Mouse (Mus musculus): ENCODE data around the gene Matn4.

Gene Matn4

DNA sequence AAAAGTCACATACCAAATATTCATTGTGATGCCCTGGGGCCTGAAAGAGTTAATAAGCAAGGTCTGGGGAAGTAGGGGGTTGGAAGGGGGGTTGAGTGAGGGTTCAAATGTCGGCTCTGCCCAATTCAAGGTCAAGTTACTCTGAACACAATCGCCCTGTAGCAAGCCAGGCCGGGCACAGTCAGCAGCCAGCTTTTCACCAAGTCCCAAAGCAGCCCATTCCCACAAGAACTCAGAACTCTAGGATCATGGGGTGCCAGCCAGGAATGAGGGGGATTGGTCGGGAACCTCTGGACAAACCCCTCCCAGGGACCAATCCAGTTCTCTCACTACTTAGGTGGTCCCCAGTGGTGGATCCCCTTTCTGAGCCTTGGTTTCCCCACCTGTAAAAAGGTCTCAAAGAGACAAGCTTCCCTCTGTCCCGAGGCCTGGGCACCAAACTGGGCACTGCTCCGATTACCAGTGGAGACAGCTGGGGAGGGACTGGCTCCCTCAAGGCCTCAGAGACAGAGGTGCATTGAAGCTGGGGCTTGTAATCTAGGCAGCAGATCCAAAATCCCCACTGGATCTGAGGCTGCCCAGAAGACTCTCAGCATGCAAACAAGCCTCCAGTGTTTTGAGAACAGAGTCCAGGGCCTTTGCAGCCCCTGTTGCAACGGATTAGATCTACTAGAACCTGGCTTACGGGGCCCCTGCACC is 31.4 kb upstream of the Matn4 start:
- DNase-seq (ENCODE audit: low spot score): no peak

DNA sequence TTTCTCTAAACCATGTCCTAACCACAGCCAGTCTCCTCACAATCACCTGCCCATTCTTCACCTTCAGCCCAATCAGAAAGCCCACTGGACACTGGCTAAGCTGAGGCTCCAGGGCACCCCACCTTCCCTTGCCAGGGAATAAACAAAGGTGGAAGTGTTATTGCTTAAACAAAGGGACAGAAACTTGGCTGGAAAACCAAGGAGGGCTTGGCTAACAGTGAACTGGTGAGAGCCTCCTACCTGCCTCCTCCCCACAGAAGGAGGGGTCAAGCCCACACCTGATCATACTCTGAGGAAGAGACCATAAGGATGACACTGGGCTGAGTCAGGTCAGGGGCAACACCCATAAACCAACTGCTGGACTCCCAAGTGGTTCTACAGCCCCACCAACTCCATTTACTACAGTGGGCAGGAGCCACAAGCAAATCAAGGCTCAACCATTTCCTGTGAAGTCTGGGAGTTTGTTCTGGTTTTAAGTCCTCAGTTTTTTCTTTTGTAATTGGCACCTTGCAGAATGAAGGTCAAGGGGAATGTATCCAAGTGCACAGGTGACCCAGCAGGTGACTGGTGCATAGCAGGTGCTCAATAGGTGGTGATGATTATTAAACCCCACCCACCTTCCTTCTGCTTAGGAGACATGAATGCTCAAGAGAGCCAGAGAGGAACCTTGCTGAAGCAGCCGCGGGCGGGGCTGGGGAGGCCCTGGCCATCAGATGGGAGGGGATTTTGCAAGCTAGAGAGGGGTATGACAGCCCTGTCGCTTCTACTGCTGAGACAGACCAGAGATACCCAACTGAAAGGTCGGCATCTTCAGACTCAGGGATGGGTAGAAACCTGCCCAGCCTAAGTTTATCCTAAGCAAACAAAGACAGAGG is 30.5 kb upstream of the Matn4 start:
- DNase-seq (ENCODE audit: low spot score): no peak

DNA sequence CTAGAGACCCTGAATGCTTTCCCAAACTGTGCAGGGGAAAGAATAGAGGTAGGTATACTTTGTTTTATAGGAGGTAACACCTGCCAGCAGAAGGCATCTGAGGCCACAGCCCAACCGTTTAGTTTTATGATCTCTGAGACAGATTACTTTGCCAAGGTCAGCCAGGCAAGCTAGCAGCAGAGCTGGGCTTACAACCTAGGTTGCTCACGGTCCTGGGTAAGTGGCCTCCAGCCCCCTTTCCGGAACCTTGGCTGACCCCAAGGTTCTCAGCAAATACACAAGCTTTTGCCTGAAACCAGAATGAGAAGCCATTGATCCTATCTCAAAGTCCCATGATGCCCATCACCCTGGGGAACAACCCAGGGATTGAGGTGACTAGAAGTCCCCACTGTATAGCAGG is 29.7 kb upstream of the Matn4 start:
- no peak for DNase-seq (ENCODE audit: low spot score)

DNA sequence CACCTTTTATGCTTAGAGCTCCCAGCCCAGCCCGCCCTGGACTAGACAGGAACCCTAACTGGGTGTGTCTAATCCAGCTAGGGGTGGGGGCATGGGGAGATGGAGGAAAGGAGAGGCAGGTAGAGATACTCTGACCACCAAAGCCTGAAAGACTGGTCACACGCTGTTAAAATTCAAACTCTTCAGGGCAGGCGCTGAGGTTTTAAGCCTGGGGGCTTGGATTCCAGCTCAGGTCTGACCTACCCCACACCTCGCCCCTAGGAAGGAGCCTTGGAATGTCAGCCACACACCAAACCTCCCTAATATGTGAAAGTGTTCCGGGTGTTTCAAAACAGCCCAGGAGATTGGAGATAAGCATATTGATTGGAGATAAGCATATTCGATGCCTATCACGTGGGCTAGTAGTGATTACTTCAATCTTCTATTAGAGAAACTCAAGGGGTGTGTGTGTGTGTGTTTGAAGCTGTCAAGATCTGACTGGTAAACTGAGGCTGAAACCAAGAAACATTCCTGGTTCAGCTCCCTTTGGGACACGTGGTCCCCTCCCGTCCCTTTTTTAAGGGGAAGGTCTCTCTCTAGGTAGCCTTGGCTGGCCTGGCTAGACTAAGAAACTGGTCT is 28.4 kb upstream of the Matn4 start:
- DNase-seq (ENCODE audit: low spot score): no peak

DNA sequence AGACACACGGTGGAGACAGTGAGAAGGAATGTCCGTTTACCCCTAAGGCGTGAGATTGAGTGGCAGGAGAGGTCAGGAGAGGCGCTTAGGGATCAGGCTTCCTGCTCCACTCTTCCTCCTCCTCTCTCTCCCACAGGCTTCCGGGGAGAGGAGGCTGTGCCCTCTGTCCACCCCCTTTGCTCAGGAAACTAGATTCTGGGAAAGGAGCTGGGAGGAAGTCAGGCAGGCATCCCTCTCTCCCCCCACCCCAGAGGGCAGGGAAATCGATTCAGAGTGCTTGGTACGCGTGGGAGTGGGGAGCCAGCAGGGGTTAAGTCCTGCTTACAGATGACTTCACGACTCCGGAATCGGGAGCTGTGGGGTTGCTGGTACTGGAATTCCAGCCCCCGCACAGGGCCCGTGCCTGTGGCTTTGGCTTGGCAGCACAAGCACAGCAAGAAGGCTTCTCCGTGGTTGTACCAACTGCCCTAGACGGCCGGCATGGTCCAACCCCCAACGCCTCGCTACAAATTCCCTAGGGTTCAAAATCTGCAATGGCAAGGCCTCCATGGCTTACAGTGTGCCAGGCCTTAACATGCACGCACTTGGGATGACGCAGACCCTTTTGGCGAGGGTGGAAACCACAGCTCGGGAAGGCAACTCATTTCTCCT is 27.7 kb upstream of the Matn4 start:
- DNase-seq (ENCODE audit: low spot score): peak; percentile 60

DNA sequence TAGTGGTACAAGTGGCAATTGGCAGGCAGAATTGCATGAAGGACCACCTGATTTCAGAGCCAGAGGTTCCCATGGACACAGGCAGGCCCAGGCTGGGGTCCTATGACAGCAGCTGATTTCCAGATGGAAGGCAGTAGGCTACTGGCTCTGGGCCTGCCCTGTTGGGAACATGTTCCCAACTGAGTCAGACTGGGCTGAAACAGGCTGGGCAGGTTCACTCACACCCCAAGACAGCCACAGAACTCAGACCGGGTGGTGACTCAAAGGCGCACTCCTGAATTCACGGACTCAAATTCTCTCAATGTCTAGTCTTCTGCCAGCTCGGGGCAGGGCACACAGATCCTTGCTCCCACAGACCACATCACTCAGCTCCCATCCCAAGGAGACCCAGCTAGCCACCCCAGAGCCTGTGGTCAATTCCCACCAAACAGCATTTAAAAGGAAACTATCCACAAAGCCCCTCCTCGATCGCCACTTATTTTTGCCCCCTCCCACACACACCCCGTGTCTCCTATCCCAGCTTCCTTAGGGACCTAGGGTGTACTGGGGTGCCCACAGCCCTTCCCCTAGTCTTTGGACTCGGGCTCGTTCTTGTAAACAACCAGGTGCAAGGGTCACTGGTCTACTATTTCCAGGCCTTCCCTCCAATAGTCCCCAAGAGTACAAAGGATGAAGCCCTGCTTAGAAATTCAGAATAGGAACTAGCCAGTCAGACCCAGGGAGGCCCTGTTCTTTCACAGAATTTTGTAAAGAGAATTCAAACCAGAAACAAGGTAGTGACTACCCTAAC is 26.9 kb upstream of the Matn4 start:
- no peak for DNase-seq (ENCODE audit: low spot score)

DNA sequence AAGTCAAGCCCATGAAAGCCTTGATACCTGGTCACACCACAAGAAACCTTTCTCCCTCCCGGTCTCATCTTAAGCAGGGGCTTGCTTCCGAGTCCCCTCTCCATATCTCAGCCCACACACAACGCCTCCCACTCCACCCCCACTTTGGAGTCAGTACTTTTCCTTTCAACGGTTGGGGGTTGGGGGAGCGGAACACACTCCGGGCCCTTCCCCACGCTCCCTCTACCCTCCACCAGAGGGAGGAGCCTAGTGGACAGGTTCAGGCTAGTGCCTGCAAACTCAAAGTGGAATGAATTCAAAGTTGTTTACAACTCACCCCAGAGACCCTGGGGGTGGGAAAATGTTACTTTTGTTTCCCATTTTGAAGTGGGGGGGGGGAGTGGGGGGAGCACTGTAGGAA is 25.7 kb upstream of the Matn4 start:
- DNase-seq (ENCODE audit: low spot score): peak; percentile 44

DNA sequence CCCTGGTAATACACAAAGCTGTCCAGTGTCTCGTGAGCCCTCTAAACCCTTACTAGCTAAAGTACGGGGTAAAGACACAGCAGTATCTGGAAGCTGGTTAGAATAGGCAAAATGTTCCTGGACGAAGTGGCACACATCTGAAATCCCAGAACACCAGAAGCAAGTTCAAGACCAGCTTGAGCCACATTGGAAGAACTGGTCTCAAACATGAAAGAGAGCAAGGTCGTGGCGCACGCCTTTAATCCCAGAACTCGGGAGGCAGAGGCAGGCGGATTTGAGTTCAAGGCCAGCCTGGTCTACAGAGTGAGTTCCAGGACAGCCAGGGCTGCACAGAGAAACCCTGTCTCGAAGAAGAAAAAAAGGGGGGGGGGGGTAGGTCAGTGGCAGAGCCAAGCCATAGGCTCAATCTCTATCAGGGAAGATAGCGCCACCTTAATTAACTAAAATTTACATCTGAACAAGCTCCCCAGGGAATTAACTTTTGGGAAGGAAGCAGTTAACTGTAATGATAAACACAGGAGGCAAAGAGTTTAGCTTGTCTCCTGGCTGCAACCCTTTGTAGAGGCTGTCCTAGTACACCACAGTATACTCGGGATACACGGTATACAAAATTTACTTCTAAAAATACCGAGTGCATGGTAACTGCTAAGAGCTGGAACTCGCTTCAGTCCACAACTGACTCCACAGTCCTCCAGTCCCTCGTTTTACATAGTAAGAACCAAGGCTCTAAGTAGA is 25.1 kb upstream of the Matn4 start:
- no peak for DNase-seq (ENCODE audit: low spot score)

DNA sequence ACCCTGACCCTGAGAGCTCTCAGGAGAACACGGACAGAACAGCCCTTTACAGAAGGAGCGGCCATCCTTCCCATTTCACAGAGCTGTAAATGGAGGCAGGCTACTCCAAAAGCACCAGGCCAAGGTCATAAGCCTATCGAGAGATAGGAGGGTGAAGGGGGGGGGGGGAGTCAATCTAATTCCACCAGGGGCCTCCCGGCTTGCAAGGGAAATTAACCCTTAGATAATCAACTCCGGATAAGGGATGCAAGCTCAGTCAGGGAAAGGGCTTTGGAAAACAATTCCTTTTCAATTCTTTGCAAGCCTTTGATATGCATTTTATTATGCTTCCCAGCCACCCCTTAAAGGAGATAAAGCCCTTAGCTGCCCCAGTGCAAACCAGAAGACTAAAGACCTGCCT is 23.5 kb upstream of the Matn4 start:
- no peak for DNase-seq (ENCODE audit: low spot score)

DNA sequence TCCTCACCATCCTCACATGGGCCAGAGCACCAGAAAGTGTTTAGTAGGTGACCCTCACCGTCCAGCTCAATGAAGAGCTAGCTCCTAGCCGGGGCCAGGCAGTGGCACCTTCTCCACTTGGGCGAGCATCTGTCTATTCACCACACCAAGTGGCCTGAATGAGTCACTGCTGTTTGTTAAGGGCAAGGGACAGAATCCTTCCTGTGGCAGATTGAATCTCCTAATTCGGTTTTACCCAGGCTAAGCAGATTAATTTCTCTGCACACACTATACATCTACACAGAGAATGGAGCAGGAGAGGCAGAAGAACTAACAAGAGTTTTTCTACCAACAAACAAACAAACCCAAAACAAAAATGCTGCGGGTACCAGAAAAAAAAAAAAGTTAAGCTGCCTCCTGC is 22.0 kb upstream of the Matn4 start:
- DNase-seq (ENCODE audit: low spot score): no peak

DNA sequence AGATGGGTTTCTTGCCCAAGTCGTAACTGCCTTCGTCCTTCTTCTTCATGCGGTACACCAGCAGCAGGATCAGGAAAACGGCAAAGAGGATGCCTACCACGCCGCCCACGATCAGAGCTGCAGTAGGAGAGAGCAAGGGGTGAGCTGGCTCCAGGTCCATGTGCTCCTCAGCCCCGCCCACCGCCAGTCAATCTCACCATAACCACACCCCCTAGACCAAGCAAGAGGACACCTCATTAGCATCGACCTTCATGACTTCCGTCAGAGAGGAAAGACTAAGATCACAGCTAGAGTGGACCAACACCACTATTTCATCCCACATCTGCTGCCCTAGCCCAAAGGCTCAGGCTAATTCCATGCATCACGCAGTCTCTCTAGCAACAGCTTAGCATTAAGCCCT is 21.2 kb upstream of the Matn4 start:
- DNase-seq (ENCODE audit: low spot score): peak; percentile 62

DNA sequence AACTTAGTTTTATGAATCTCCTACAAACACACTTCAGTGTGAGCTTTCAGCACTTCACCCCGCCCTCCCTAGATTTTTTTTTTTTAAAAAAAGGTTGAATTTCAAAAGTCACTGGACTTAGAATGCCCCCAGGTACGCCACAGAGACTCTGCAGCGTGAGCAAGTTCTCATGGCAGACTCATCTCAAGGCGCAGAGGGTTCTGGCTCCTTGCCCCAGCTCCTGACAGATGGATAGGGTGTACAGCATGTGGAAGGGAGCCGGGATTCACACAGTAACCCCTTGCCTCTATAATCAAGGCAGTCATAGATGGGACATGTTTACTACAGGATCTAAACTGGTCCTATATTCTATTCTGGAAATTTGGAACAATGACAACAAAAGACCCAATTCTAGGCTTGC is 20.4 kb upstream of the Matn4 start:
- no peak for DNase-seq (ENCODE audit: low spot score)

DNA sequence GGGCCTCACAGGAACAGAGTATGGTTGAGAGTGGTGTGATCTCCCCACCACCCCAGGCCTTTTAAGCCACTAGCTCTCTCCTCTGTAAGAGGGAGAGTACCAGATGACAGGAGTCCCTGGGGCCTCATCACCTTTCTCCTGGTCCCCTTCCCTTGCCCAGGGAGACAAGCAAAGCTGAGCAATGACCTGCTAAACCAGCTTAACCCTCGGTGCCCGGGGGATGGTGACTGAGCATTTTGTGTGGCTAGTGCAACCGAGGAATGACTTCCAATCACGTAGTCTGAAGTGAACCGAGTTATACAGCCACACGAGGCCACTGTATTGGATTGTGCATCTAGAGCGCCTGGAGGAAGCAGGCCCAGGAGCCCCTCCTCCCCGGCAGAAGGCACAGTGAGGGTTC is 19.4 kb upstream of the Matn4 start:
- DNase-seq (ENCODE audit: low spot score): no peak

DNA sequence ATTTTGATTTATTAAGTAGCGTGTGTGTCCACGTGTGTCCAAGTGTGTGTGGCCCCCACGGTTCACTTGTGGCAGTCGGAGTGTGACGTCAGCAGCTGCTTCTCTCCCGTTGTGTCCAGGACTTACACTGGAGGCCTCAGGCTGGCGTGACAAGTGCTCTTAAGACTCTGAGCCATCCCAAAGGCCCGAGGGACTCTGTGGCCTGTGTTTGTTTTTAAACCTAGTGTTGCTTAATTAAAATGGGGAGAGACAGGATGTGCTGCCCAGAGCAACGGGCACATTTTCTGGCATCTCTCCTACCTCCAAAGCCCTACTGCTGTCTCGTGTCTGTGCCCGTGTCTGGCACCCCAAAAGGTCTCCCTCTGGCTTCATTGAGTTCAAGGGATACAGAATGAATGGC is 18.5 kb upstream of the Matn4 start:
- no peak for DNase-seq (ENCODE audit: low spot score)

DNA sequence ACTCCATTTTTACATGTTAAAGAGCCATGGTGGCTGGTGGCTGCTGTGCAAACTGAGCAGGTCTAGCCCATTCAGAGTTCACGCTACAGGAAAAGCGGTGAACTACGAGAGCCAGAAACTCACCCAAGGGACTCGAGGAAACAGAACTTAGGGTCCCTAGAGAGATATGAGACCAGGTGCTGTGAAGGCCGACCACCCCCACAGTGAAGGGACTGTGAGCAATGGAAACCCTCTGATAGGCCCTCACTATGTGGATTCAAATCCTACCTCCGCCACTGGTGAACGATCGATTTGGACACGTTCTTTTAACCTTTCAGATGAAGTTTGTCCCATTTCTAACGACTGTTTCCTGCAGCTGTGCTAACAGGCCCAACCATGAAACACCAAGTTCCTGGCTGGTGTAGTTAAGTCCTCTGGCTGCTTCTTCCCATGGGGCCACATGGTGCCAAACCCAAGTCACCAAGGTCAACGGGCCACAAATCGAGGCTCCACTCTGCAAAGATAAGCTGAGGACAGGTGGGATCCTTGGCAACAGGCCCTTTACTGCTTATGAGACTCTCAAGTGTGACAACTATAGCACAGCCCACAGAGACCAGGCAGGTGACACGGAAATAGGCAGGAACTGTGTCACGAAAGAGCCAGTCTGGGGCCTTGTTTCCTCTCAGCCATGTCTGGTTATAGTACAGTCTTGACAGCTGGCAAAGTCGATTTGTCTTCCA is 17.9 kb upstream of the Matn4 start:
- no peak for DNase-seq (ENCODE audit: low spot score)

DNA sequence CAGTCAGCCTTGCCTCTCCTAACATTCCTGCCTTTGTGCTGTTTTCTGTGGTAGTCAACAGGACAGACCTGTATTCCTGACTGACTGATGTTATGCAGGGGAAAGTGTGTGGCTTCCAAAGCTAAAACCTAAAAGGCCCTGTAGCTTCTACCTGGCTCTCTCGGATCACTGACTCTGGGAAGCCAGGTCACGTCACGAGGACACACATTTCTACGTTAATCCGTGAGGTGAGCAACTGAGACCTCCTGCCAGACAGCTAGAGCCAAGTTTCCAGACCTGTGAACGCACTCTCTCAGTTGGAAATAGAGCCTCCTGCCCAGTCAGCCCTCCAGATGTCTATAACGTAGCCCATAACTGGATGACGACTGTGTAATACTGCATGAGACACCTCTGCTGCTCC is 17.0 kb upstream of the Matn4 start:
- DNase-seq (ENCODE audit: low spot score): no peak

DNA sequence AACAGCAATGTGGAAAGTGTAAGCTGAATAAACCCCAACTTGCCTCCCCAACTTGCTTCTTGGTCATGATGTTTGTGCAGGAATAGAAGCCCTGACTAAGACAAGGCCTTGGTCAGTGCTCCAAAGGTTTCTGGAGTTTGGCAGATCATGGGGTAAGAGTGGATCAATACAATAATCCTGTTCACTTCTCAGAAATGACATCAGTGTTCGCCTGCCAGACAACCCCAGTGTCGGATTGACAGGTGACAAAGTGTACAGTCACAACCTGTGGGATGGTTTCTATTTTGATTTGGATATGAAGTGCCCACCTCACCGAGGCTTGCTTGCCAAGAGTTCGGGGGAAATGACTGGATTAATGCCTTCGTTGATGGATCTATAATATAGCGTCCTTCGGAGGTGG is 16.3 kb upstream of the Matn4 start:
- DNase-seq (ENCODE audit: low spot score): no peak

DNA sequence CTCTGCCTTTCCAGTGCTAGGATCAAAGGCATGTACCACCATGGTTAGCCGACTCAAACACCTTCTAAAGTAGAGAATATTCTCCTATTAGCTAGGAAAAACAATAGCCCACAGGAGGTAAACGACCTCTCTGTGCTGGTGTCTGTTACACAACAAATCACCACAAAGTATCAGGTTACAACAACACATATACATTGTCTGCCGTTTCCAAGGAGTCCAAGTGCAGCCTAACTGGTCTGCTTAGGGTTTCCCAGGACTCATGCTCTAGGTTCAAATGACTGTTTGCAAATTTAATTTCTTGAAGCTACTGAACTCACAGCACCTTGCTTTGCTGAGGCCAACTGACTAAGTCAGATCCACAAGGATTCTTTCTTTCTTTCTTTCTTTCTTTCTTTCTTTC is 14.5 kb upstream of the Matn4 start:
- DNase-seq (ENCODE audit: low spot score): peak; percentile 30

DNA sequence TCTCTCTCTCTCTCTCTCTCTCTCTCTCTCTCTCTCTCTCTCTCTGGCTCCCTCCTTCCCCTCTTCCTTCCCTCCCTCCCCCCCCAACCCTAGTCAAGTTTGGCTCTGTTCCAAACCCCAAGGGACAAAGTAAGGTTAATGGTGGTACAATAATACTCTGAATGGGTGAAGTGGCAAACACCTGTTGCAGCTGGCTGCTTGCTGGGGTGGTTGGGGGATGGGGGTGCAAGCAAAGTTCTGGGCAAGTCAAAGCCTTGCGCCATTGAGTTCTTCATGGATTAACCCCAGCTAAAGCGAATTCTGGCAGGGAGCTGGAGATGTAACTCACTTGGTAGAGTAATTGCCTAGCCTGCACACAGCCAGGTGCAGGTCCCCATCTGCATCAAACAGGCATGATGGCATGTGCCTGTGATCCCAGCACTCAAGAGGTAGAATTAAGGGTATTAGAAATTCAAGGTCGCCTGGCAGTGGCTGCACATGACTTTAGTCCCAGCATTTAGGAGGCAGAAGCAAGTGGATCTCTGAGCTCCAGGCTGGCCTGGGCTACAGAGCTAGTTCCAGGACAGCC is 13.4 kb upstream of the Matn4 start:
- DNase-seq (ENCODE audit: low spot score): no peak

DNA sequence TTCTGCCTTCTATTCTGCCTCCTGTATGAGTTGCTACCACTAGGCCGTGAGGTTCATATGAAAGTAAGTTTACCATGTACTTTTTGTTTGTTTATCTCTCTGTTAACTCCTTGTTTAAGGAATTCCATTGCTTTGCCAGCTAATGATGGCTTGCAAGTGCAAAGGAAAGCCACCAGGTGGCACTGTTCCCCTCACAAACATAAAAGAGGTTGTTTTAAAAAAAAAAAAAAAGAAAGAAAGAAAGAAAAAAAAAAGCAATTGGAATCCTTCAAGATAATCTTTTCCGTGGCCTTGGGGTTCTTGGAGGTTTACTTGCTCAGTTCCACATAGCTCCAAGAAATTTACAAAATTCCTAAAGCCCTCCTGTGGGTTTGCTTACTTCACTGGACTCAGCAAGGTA is 12.2 kb upstream of the Matn4 start:
- DNase-seq (ENCODE audit: low spot score): peak; percentile 60

Data from embryo, embryonic 10 days (tissue).